Mouse (Mus musculus) brain, embryonic 14.5 days (tissue): Measurements from ENCODE around the gene Slc26a3. TPM values are rescaled to one million over a fixed set of nuclear protein-coding genes. Genes with fewer than 3 reads are reported as not detected.
"Not testable (repeated sequence)": the region's sequence is repeated elsewhere in the genome, so short reads cannot be mapped to it uniquely, and the experiment has no call there.

Experiments used
- DNase-seq: peaks from one replicate; pipeline ENCODE4 v3.0.0-alpha.2; 2011; ENCODE audit warnings: low read depth
- CTCF ChIP-seq: fragments of 200-500 bp; IDR thresholded peaks from 2 replicates; pipeline ENCODE4 v1.5.1; 2012; ENCODE audit warnings: inconsistent platforms, mild to moderate bottlenecking, moderate library complexity, borderline replicate concordance; ENCODE audit not compliant: insufficient read depth, insufficient read length; ENCODE audit errors: extremely low read depth
- POLR2A ChIP-seq: fragments of 200-500 bp; IDR thresholded peaks from 2 replicates; pipeline ENCODE4 v1.6.1; 2012; ENCODE audit warnings: mild to moderate bottlenecking, inconsistent platforms, borderline replicate concordance; ENCODE audit not compliant: poor library complexity, insufficient read depth, insufficient read length, severe bottlenecking; ENCODE audit errors: extremely low read depth
- polyA plus RNA-seq: library from polyadenylated mRNA; depleted of rRNA; stranded (reverse); fragments of >200 nt; gene quantifications from 2 replicates; pipeline ENCODE4 v1.2.3, GENCODE M21; 2012

Slc26a3 gene
- polyA plus RNA-seq, 1 experiment, result 0.10 TPM

- TF ChIP-seq CTCF, result no peak
- no peak for TF ChIP-seq POLR2A
- peak; percentile 67 for DNase-seq
Measured at GRCm38 (mm10) chr12:31444131-31444546, 53.5 kb downstream of the Slc26a3 start.

- no peak for DNase-seq
- TF ChIP-seq POLR2A (no peak), CTCF (no peak)
Measured at GRCm38 (mm10) chr12:31444827-31445226, 54.2 kb downstream of the Slc26a3 start.

GRCm38 (mm10) chr12:31449341-31449740 is 58.7 kb downstream of the Slc26a3 start:
- DNase-seq, result no peak
- TF ChIP-seq POLR2A (no peak), CTCF (no peak)

GRCm38 (mm10) chr12:31456271-31456670 is 65.6 kb downstream of the Slc26a3 start:
- TF ChIP-seq POLR2A (no peak), CTCF (no peak)
- no peak for DNase-seq

GRCm38 (mm10) chr12:31458474-31458873 is 67.8 kb downstream of the Slc26a3 start:
- no peak for DNase-seq
- TF ChIP-seq POLR2A (no peak), CTCF (no peak)

GRCm38 (mm10) chr12:31460270-31460669 is 69.6 kb downstream of the Slc26a3 start:
- DNase-seq, result not testable (repeated sequence)

GRCm38 (mm10) chr12:31461371-31461770 is 70.7 kb downstream of the Slc26a3 start:
- DNase-seq, result no peak
- no peak for TF ChIP-seq CTCF
- TF ChIP-seq POLR2A, result no peak

More at GRCm38 (mm10) chr12:31460270-31460669, 69.6 kb downstream of the Slc26a3 start:
- peak; percentile 36; the same call in 1 of the 2 replicates for TF ChIP-seq CTCF

- TF ChIP-seq POLR2A (no peak), CTCF (no peak)
- DNase-seq, result no peak
Measured at GRCm38 (mm10) chr12:31462615-31463014, 71.9 kb downstream of the Slc26a3 start.

GRCm38 (mm10) chr12:31478182-31478581 is 87.5 kb downstream of the Slc26a3 start:
- DNase-seq, result not testable (repeated sequence)

GRCm38 (mm10) chr12:31486431-31486830 is 95.8 kb downstream of the Slc26a3 start:
- TF ChIP-seq CTCF, result no peak
- no peak for TF ChIP-seq POLR2A
- DNase-seq, result peak; percentile 49

GRCm38 (mm10) chr12:31498936-31499313 is 108.3 kb downstream of the Slc26a3 start:
- DNase-seq, result no peak
- TF ChIP-seq POLR2A (no peak), CTCF (no peak)

- peak; percentile 99 for DNase-seq
- TF ChIP-seq POLR2A, result peak; percentile 61; the same call in 1 of the 2 replicates
- TF ChIP-seq CTCF, result no peak
Measured at GRCm38 (mm10) chr12:31499314-31500131, 108.9 kb downstream of the Slc26a3 start, which contains the start of gene Cbll1. Gene Cbll1 (minus strand): TSS chr12:31499616.

- TF ChIP-seq CTCF, result no peak
- TF ChIP-seq POLR2A, result no peak
Measured at GRCm38 (mm10) chr12:31500196-31500595, 109.5 kb downstream of the Slc26a3 start.

GRCm38 (mm10) chr12:31501266-31501665 is 110.6 kb downstream of the Slc26a3 start:
- TF ChIP-seq CTCF (no peak), POLR2A (no peak)
- no peak for DNase-seq

More at GRCm38 (mm10) chr12:31500196-31500595, 109.5 kb downstream of the Slc26a3 start:
- DNase-seq, result no peak
